Mouse (Mus musculus) midbrain, postnatal 0 days (tissue): ENCODE data around the gene Slc26a10. TPM values are rescaled to one million over a fixed set of nuclear protein-coding genes. Genes with fewer than 3 reads are reported as not detected.

Experiments
- ATAC-seq: fragments of 200-750 bp; cut with Nextera tagmentation; 2 replicates; pipeline ENCODE4 v1.8.0; 2017; ENCODE audit warnings: moderate number of reproducible peaks, mild to moderate bottlenecking, moderate TSS enrichment, moderate library complexity; ENCODE audit not compliant: low FRiP score
- DNase-seq: peaks from one replicate; pipeline ENCODE4 v3.0.0-alpha.2; 2015; ENCODE audit warnings: low spot score
- H3K27ac ChIP-seq: fragments of 300-500 bp; sonication (generic); 2 replicates; pipeline ENCODE4 v1.5.1; 2014; ENCODE audit warnings: low read depth, mild to moderate bottlenecking, low read length, mixed read lengths
- H3K27me3 ChIP-seq: fragments of 300-500 bp; sonication (generic); 2 replicates; pipeline ENCODE4 v1.6.1; 2014; ENCODE audit warnings: low read length, control low read depth, mixed read lengths; ENCODE audit not compliant: insufficient read depth
- H3K36me3 ChIP-seq: fragments of 300-500 bp; sonication (generic); 2 replicates; pipeline ENCODE4 v1.6.1; 2014; ENCODE audit warnings: low read length, control low read depth, mixed read lengths; ENCODE audit not compliant: insufficient read depth
- H3K4me1 ChIP-seq: fragments of 300-500 bp; sonication (generic); 2 replicates; pipeline ENCODE4 v1.6.1; 2014; ENCODE audit warnings: mild to moderate bottlenecking, control low read depth, antibody characterized with exemption, low read length, mixed read lengths; ENCODE audit not compliant: insufficient read depth
- H3K4me2 ChIP-seq: fragments of 300-500 bp; sonication (generic); 2 replicates; pipeline ENCODE4 v1.6.1; 2014; ENCODE audit warnings: low read depth, mild to moderate bottlenecking, low read length, mixed read lengths; ENCODE audit not compliant: poor library complexity, severe bottlenecking
- H3K4me3 ChIP-seq: fragments of 300-500 bp; sonication (generic); 2 replicates; pipeline ENCODE4 v1.5.1; 2014; ENCODE audit warnings: low read depth, mild to moderate bottlenecking, low read length, moderate library complexity
- H3K9ac ChIP-seq: fragments of 300-500 bp; sonication (generic); replicated peaks from 2 replicates; pipeline ENCODE4 v1.6.1; 2014; ENCODE audit warnings: mild to moderate bottlenecking, low read length, moderate library complexity, mixed read lengths; ENCODE audit not compliant: poor library complexity, severe bottlenecking
- H3K9me3 ChIP-seq: fragments of 300-500 bp; sonication (generic); 2 replicates; pipeline ENCODE4 v1.6.1; 2016; ENCODE audit warnings: low read length, control low read depth
- CTCF ChIP-seq: IDR thresholded peaks from 2 replicates; pipeline ENCODE4 v1.5.1; 2016; ENCODE audit warnings: antibody characterized with exemption, mild to moderate bottlenecking
- WGBS: fragments of 180-500 bp; shearing (Covaris S2); extraction: QIAGEN DNeasy Blood & Tissue Kit; methylation state at CpG from one replicate; pipeline ENCODE4 v1.1.7; 2014; 5-methylcytosine and 5-hydroxymethylcytosine counted together
- polyA plus RNA-seq: library from polyadenylated mRNA; unstranded; fragments of >200 nt; fragmentation: Nextera tagmentation; extraction: Ambion mirVana; gene quantifications from 2 replicates; pipeline ENCODE4 v1.2.1, GENCODE M21; 2015
- total RNA-seq: library from RNA; depleted of rRNA; stranded (reverse); fragments of >200 nt; gene quantifications from 2 replicates; pipeline ENCODE4 v1.2.3, GENCODE M21; 2014

The Slc26a10 gene
- total and polyA plus RNA-seq, 2 experiments from 2014 or later = 0.05 to 0.80 TPM

GRCm38 (mm10) chr10:127191191-127192056, 11.0 kb upstream of the Slc26a10 start:
- no peak for ATAC-seq
- Histone ChIP-seq H3K4me2 (no peak overlapping the region), H3K27ac (no peak overlapping the region), H3K27me3 (no peaks in the 10 kb centered on the region), H3K9me3 (no peaks in the 10 kb centered on the region), H3K4me3 (no peak overlapping the region), H3K9ac (no peak overlapping the region), H3K4me1 (peaks cover 5% of the 10 kb centered on the region; the same call in 1 of the 2 replicates), H3K36me3 (peaks cover 23% of the 10 kb centered on the region)
- 72% methylated on average over 19 of the region's 19 CpGs for WGBS
- DNase-seq = no peak
- no peak for TF ChIP-seq CTCF

GRCm38 (mm10) chr10:127190398-127191190, 10.1 kb upstream of the Slc26a10 start:
- no peak for TF ChIP-seq CTCF
- H3K4me2 ChIP-seq = no peak overlapping the region
- H3K4me3 ChIP-seq = no peak overlapping the region
- DNase-seq (no peak), ATAC-seq (no peak)
- H3K4me1 ChIP-seq = peaks cover 3% of the 10 kb centered on the region; the same call in 1 of the 2 replicates
- H3K27me3 ChIP-seq = no peaks in the 10 kb centered on the region
- no peak overlapping the region for H3K9ac ChIP-seq
- no peak overlapping the region for H3K27ac ChIP-seq
- no peaks in the 10 kb centered on the region for H3K9me3 ChIP-seq
- whole genome bisulfite sequencing = 38% methylated on average over 13 of the region's 14 CpGs
- peaks cover 23% of the 10 kb centered on the region for H3K36me3 ChIP-seq

GRCm38 (mm10) chr10:127189651-127190381, 9.4 kb upstream of the Slc26a10 start, which contains the start of gene Arhgef25:
Arhgef25 (minus strand) TSS chr10:127190083.
- no peak for DNase-seq
- Histone ChIP-seq H3K9ac (peak within 1 kb of the TSS; percentile 84), H3K4me1 (peaks cover 3% of the 10 kb centered on the region; the same call in 1 of the 2 replicates), H3K4me2 (peak within 1 kb of the TSS; percentile 98), H3K27me3 (no peaks in the 10 kb centered on the region), H3K36me3 (peaks cover 23% of the 10 kb centered on the region), H3K9me3 (no peaks in the 10 kb centered on the region), H3K27ac (peak within 1 kb of the TSS; percentile 18; the same call in 1 of the 2 replicates), H3K4me3 (peak within 1 kb of the TSS; percentile 66)
- no peak for ATAC-seq
- TF ChIP-seq CTCF = no peak
- 9% methylated on average over 34 of the region's 35 CpGs for WGBS

GRCm38 (mm10) chr10:127189116-127189650, 8.7 kb upstream of the Slc26a10 start:
- Histone ChIP-seq H3K27ac (0 out of 2 replicates have a peak overlapping the region, but pooled peaks have one; percentile 18), H3K9me3 (no peaks in the 10 kb centered on the region), H3K27me3 (no peaks in the 10 kb centered on the region), H3K4me2 (peak overlapping the region; percentile 98), H3K9ac (peak overlapping the region; percentile 84), H3K36me3 (peaks cover 23% of the 10 kb centered on the region), H3K4me3 (peak overlapping the region; percentile 66), H3K4me1 (peaks cover 3% of the 10 kb centered on the region; the same call in 1 of the 2 replicates)
- DNase-seq (no peak), ATAC-seq (no peak)
- TF ChIP-seq CTCF = no peak
- 6% methylated on average over 26 of the region's 26 CpGs for WGBS

- ATAC-seq = peak; percentile 73
- TF ChIP-seq CTCF = no peak
Observed at GRCm38 (mm10) chr10:127188465-127189115, 8.1 kb upstream of the Slc26a10 start.

More at GRCm38 (mm10) chr10:127188465-127189115, 8.1 kb upstream of the Slc26a10 start:
- Histone ChIP-seq H3K4me3 (peak overlapping the region; percentile 66), H3K4me2 (peak overlapping the region; percentile 98), H3K4me1 (peaks cover 3% of the 10 kb centered on the region; the same call in 1 of the 2 replicates), H3K9me3 (no peaks in the 10 kb centered on the region), H3K9ac (peak overlapping the region; percentile 84), H3K27me3 (no peaks in the 10 kb centered on the region), H3K27ac (peak overlapping the region; percentile 18; the same call in 1 of the 2 replicates), H3K36me3 (peaks cover 23% of the 10 kb centered on the region)
- peak; percentile 74 for DNase-seq
- WGBS = under 1% methylated on average over 37 of the region's 46 CpGs
